Mouse (Mus musculus) CH12.LX (cell line): ENCODE results near the gene Tubgcp4.

Experiments
- CTCF ChIP-seq, 2 experiments: IDR thresholded peaks in 1 of 2; conservative IDR thresholded peaks in 1 of 2; 2 replicates each; pipeline ENCODE4 v1.5.1; 2011 to 2012; ENCODE audit warnings: low read depth in 2 of 2, low read length in 2 of 2, improper control_type of control experiment in 1 of 2, inconsistent platforms in 1 of 2, mild to moderate bottlenecking in 1 of 2, moderate library complexity in 1 of 2
- E2F4 ChIP-seq: IDR thresholded peaks from 2 replicates; pipeline ENCODE4 v1.6.1; 2011; ENCODE audit warnings: low read depth, low read length, improper control_type of control experiment; ENCODE audit not compliant: insufficient replicate concordance
- EP300 ChIP-seq: IDR thresholded peaks from 2 replicates; pipeline ENCODE4 v1.6.1; 2011; ENCODE audit warnings: low read length, improper control_type of control experiment
- MAZ ChIP-seq: IDR thresholded peaks from 2 replicates; pipeline ENCODE4 v1.6.1; 2012; ENCODE audit warnings: low read depth, mild to moderate bottlenecking, inconsistent platforms, low read length, improper control_type of control experiment, moderate library complexity
- MEF2A ChIP-seq: IDR thresholded peaks from 2 replicates; pipeline ENCODE4 v1.6.1; 2014; ENCODE audit warnings: low read depth, mild to moderate bottlenecking, inconsistent platforms, low read length, improper control_type of control experiment, borderline replicate concordance
- POLR2A ChIP-seq: IDR thresholded peaks from 2 replicates; pipeline ENCODE4 v1.6.1; 2011; ENCODE audit warnings: low read depth, mild to moderate bottlenecking, improper control_type of control experiment, low read length
- POLR2AphosphoS2 ChIP-seq: IDR thresholded peaks from 2 replicates; pipeline ENCODE4 v1.6.1; 2011; ENCODE audit warnings: low read depth, low read length, improper control_type of control experiment
- RAD21 ChIP-seq: IDR thresholded peaks from 2 replicates; pipeline ENCODE4 v1.6.1; 2011; ENCODE audit warnings: low read depth, mild to moderate bottlenecking, low read length, improper control_type of control experiment, moderate library complexity
- RCOR1 ChIP-seq: conservative IDR thresholded peaks from 2 replicates; pipeline ENCODE4 v1.6.1; 2012; ENCODE audit warnings: low read depth, mild to moderate bottlenecking, inconsistent platforms, low read length, improper control_type of control experiment
- TCF12 ChIP-seq: IDR thresholded peaks from 2 replicates; pipeline ENCODE4 v1.6.1; 2014; ENCODE audit warnings: low read depth, mild to moderate bottlenecking, inconsistent platforms, low read length, improper control_type of control experiment
- UBTF ChIP-seq: IDR thresholded peaks from 2 replicates; pipeline ENCODE4 v1.6.1; 2012; ENCODE audit warnings: low read depth, mild to moderate bottlenecking, inconsistent platforms, low read length, improper control_type of control experiment, moderate library complexity
- ZKSCAN1 ChIP-seq: IDR thresholded peaks from 2 replicates; pipeline ENCODE4 v1.6.1; 2012; ENCODE audit warnings: low read depth, inconsistent platforms, low read length, improper control_type of control experiment, borderline replicate concordance
- ZNF384 ChIP-seq: IDR thresholded peaks from 2 replicates; pipeline ENCODE4 v1.6.1; 2012; ENCODE audit warnings: low read depth, low read length, improper control_type of control experiment, inconsistent platforms

GRCm38 (mm10) chr2:121204276-121204675 is 33.8 kb downstream of the Tubgcp4 start:
- TF ChIP-seq UBTF (no peak), POLR2A (no peak), TCF12 (no peak), EP300 (no peak), CTCF (conservative IDR thresholded peaks at IDR 0.05 in 1 of 2, IDR thresholded peaks at IDR 0.05 in 1 of 2; ENCODE audit: low read depth in 2 of 2, low read length in 2 of 2) (no peak), POLR2AphosphoS2 (no peak), RCOR1 (no peak), MAZ (no peak), ZKSCAN1 (no peak), ZNF384 (no peak), E2F4 (no peak), MEF2A (no peak), RAD21 (no peak)
